Mouse (Mus musculus): ENCODE results near the gene Scn8a. TPM values are rescaled to one million over a fixed set of nuclear protein-coding genes. Genes with fewer than 3 reads are reported as not detected.

Gene Scn8a
- polyA plus RNA-seq, 1 experiment from 2014 or later, result 19.8 TPM

GRCm38 (mm10) chr15:100961561-100961960 lies 91.9 kb downstream of the Scn8a start:
- H3K4me1 ChIP-seq, result no peaks in the 10 kb centered on the region
- no peak overlapping the region for H3K4me3 ChIP-seq
- 86% methylated on average over 4 of the region's 4 CpGs for WGBS
- no peak overlapping the region for H3K9ac ChIP-seq
- no peak overlapping the region for H3K27ac ChIP-seq
- H3K9me3 ChIP-seq, result no peaks in the 10 kb centered on the region
- no peaks in the 10 kb centered on the region for H3K27me3 ChIP-seq (replicated peaks)
- no peak for ATAC-seq (ENCODE audit: low FRiP score, low read depth)
- no peaks in the 10 kb centered on the region for H3K36me3 ChIP-seq
- H3K4me2 ChIP-seq (replicated peaks), result no peak overlapping the region

GRCm38 (mm10) chr15:100971443-100971842 lies 101.8 kb downstream of the Scn8a start:
- H3K4me2 ChIP-seq (replicated peaks), result no peak overlapping the region
- peaks cover 9% of the 10 kb centered on the region; the same call in 1 of the 2 replicates for H3K4me1 ChIP-seq
- H3K9me3 ChIP-seq, result no peaks in the 10 kb centered on the region
- no peak for ATAC-seq (ENCODE audit: low FRiP score, low read depth)
- H3K27me3 ChIP-seq (replicated peaks), result no peaks in the 10 kb centered on the region
- H3K36me3 ChIP-seq, result peaks cover 14% of the 10 kb centered on the region
- whole genome bisulfite sequencing, result 77% methylated on average over 11 of the region's 11 CpGs
- no peak overlapping the region for H3K27ac ChIP-seq
- no peak overlapping the region for H3K4me3 ChIP-seq
- no peak overlapping the region for H3K9ac ChIP-seq

- 33% methylated on average over 11 of the region's 11 CpGs for WGBS
- peaks cover 16% of the 10 kb centered on the region for H3K36me3 ChIP-seq
- H3K4me3 ChIP-seq, result no peak overlapping the region
Observed at GRCm38 (mm10) chr15:100972795-100973194, 103.1 kb downstream of the Scn8a start.

DNA sequence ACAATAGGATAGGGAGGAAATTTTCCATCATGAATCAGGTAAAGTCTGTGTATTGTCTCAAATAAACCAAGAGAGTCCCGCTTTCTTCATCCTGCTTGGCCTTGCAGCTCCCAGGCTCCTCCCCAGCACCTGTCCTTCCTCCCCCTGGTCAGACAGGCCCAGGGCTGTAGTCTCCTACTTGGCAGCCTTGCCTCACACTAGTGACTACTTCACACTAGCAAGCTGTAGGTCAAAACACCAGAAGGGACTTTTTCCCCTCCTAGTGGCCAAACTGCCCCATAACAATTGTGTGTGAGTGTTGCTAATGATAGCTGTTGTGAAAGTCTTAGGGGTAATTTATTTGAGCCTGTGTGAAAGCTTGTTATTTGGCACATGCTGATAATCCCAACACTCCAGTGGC lies 105.0 kb downstream of the Scn8a start:
- Histone ChIP-seq H3K4me3 (no peak overlapping the region), H3K9ac (no peak overlapping the region), H3K27ac (no peak overlapping the region), H3K9me3 (no peaks in the 10 kb centered on the region), H3K4me1 (peaks cover 4% of the 10 kb centered on the region; the same call in 1 of the 2 replicates), H3K4me2 (replicated peaks) (no peak overlapping the region), H3K36me3 (peaks cover 16% of the 10 kb centered on the region), H3K27me3 (replicated peaks) (no peaks in the 10 kb centered on the region)
- WGBS, result 95% methylated on average over 1 of the region's 1 CpGs
- no peak for ATAC-seq (ENCODE audit: low FRiP score, low read depth)

More at GRCm38 (mm10) chr15:100972795-100973194, 103.1 kb downstream of the Scn8a start:
- Histone ChIP-seq H3K9ac (no peak overlapping the region), H3K27me3 (replicated peaks) (no peaks in the 10 kb centered on the region), H3K9me3 (no peaks in the 10 kb centered on the region), H3K27ac (no peak overlapping the region), H3K4me2 (replicated peaks) (no peak overlapping the region), H3K4me1 (peaks cover 9% of the 10 kb centered on the region; the same call in 1 of the 2 replicates)
- no peak for ATAC-seq (ENCODE audit: low FRiP score, low read depth)

DNA sequence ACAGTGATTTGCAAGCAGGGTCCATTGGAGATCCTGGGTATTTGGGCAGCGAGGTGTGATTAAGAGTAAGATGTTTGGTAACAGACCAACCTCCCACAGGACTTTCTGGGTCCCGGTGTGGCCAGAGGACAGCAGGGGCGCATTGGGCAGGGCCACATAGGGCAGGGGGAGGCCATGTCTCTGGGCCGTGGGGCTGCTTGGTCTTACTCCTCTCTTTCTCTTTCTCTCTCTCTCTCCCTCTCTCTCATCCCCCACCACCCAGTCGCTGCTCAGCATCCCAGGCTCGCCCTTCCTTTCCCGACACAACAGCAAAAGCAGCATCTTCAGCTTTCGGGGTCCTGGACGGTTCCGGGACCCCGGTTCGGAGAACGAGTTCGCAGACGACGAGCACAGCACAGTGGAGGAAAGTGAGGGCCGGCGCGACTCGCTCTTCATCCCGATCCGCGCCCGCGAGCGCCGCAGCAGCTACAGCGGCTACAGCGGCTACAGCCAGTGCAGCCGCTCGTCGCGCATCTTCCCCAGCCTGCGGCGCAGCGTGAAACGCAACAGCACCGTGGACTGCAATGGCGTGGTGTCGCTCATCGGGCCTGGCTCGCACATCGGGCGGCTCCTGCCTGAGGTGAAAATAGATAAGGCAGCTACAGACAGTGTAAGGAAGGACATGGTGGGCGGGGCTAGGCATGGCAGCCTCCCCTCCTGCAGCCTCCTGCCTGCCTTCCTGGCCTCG lies 113.9 kb downstream of the Scn8a start:
- no peaks in the 10 kb centered on the region for H3K36me3 ChIP-seq
- peak overlapping the region; percentile 63 for H3K9ac ChIP-seq
- ATAC-seq (ENCODE audit: low FRiP score, low read depth), result peak; percentile 86
- H3K27me3 ChIP-seq (replicated peaks), result no peaks in the 10 kb centered on the region
- no peaks in the 10 kb centered on the region for H3K9me3 ChIP-seq
- under 1% methylated on average over 46 of the region's 46 CpGs for WGBS
- H3K4me3 ChIP-seq, result peak overlapping the region; percentile 44
- H3K27ac ChIP-seq, result no peak overlapping the region
- H3K4me2 ChIP-seq (replicated peaks), result peak overlapping the region; percentile 77
- peaks cover 26% of the 10 kb centered on the region for H3K4me1 ChIP-seq

- Histone ChIP-seq H3K4me3 (peak overlapping the region; percentile 44), H3K9ac (peak overlapping the region; percentile 63), H3K4me2 (replicated peaks) (peak overlapping the region; percentile 77), H3K9me3 (no peaks in the 10 kb centered on the region), H3K27me3 (replicated peaks) (no peaks in the 10 kb centered on the region), H3K27ac (no peak overlapping the region), H3K36me3 (peaks cover under 1% of the 10 kb centered on the region; the same call in 1 of the 2 replicates), H3K4me1 (peaks cover 26% of the 10 kb centered on the region)
- ATAC-seq (ENCODE audit: low FRiP score, low read depth), result no peak; the same call in 1 of the 2 replicates
- WGBS, result 11% methylated on average over 12 of the region's 12 CpGs
Observed at GRCm38 (mm10) chr15:100984154-100984893, 114.7 kb downstream of the Scn8a start.

- no peak overlapping the region for H3K4me3 ChIP-seq
- no peaks in the 10 kb centered on the region for H3K27me3 ChIP-seq (replicated peaks)
- H3K4me2 ChIP-seq (replicated peaks), result no peak overlapping the region
- H3K9me3 ChIP-seq, result no peaks in the 10 kb centered on the region
- ATAC-seq (ENCODE audit: low FRiP score, low read depth), result no peak
- peaks cover 5% of the 10 kb centered on the region; the same call in 1 of the 2 replicates for H3K36me3 ChIP-seq
- H3K4me1 ChIP-seq, result peaks cover 26% of the 10 kb centered on the region
- H3K9ac ChIP-seq, result no peak overlapping the region
- WGBS, result 83% methylated on average over 10 of the region's 10 CpGs
- H3K27ac ChIP-seq, result no peak overlapping the region
Observed at GRCm38 (mm10) chr15:100986479-100986878, 116.8 kb downstream of the Scn8a start.

DNA sequence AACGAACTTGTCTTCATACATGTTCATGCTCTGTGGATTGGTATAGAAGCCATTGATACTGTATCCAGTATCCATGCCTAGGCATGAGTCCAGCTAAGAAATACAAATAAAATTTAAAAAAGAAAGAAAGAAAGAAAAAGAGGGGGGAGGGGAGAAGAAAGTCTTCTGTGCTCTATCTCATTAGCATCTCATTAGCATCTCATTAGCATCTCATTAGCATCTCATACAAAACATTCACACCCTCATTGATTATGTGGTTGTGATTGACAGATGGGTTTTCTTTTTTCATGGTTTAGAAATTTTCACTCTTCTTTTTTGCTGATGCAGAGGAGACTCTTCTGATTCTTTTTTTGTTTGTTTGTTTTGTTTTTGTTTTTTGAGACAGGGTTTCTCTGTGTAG lies 117.4 kb downstream of the Scn8a start:
- Histone ChIP-seq H3K9me3 (no peaks in the 10 kb centered on the region), H3K9ac (no peak overlapping the region), H3K4me3 (no peak overlapping the region), H3K36me3 (peaks cover 5% of the 10 kb centered on the region; the same call in 1 of the 2 replicates), H3K4me2 (replicated peaks) (no peak overlapping the region), H3K4me1 (peaks cover 26% of the 10 kb centered on the region), H3K27ac (no peak overlapping the region), H3K27me3 (replicated peaks) (no peaks in the 10 kb centered on the region)
- no peak for ATAC-seq (ENCODE audit: low FRiP score, low read depth)
- 77% methylated on average over 1 of the region's 1 CpGs for WGBS

DNA sequence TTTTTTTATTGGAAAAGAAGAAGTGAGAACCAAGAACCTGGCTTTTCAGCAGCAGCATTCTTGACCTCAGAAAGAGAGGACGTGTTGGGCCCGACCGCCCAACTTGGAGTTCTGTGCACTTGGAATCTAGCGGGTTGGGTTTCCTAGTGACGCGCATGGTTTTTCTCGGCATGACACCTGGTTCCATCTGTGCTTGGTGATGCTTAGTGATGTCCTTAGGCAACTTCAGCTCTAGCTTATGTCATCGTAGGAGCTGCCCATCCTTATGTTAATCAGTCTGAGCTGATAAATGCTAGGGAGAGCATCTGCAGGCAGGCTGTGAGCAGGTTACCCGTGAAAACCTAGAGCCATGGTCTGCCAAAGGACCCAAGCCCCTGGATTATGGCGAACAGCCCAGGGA lies 120.6 kb downstream of the Scn8a start:
- H3K9ac ChIP-seq, result no peak overlapping the region
- H3K4me2 ChIP-seq (replicated peaks), result no peak overlapping the region
- ATAC-seq (ENCODE audit: low FRiP score, low read depth), result no peak
- H3K4me3 ChIP-seq, result no peak overlapping the region
- H3K9me3 ChIP-seq, result no peaks in the 10 kb centered on the region
- peaks cover 8% of the 10 kb centered on the region; the same call in 1 of the 2 replicates for H3K4me1 ChIP-seq
- no peaks in the 10 kb centered on the region for H3K27me3 ChIP-seq (replicated peaks)
- H3K36me3 ChIP-seq, result peaks cover 5% of the 10 kb centered on the region; the same call in 1 of the 2 replicates
- 92% methylated on average over 10 of the region's 10 CpGs for WGBS
- no peak overlapping the region for H3K27ac ChIP-seq

DNA sequence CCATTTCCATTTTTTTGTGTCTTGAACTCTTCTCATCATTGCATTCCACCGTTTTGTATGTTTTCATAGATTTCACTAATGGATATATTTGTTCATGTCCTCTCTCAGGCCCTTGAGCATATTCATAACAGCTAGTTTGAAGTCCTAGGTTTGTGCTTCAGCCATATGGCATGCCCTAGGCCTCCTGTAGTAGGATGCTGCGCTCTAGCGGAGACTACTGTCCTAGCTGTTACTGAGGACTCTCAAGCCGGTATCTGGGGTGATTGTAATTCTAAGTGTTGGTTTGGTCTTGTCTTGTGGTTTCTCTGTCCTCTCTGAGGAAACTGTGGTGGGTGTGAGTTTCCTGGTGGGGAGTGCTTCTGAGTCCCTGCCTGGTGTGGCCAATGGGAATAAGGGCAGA lies 127.4 kb downstream of the Scn8a start:
- Histone ChIP-seq H3K9ac (no peak overlapping the region), H3K4me3 (no peak overlapping the region), H3K4me2 (replicated peaks) (no peak overlapping the region), H3K4me1 (no peaks in the 10 kb centered on the region), H3K9me3 (no peaks in the 10 kb centered on the region), H3K36me3 (peaks cover 3% of the 10 kb centered on the region; the same call in 1 of the 2 replicates), H3K27ac (no peak overlapping the region), H3K27me3 (replicated peaks) (no peaks in the 10 kb centered on the region)
- no peak for ATAC-seq (ENCODE audit: low FRiP score, low read depth)
- WGBS, result 44% methylated on average over 4 of the region's 4 CpGs

- no peak for ATAC-seq (ENCODE audit: low FRiP score, low read depth)
- Histone ChIP-seq H3K27me3 (replicated peaks) (no peaks in the 10 kb centered on the region), H3K4me2 (replicated peaks) (no peak overlapping the region), H3K4me1 (peaks cover 4% of the 10 kb centered on the region; the same call in 1 of the 2 replicates), H3K9ac (no peak overlapping the region), H3K36me3 (peaks cover 12% of the 10 kb centered on the region; the same call in 1 of the 2 replicates), H3K9me3 (no peaks in the 10 kb centered on the region), H3K4me3 (no peak overlapping the region), H3K27ac (no peak overlapping the region)
- 94% methylated on average over 1 of the region's 1 CpGs for WGBS
Observed at GRCm38 (mm10) chr15:101001685-101002084, 132.0 kb downstream of the Scn8a start.

DNA sequence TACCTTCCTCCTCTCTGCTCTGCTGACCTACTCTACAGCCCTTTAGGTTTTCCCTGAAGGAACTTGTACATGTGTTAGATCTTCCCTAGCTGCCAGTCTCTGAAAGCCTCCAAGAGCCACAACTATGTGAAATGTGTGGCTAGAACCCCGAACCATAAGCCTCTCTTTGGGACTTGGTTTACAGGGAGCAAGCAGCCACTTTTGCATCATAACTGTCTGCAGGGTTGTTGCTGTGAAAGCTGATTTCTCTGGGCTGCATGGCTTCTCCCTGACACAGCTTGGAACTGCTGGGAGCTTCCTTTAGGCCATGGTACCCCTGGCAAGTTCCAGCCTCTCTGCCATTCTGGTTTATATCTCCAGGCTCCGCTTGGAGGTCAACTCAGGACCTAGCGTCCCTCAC lies 132.8 kb downstream of the Scn8a start:
- Histone ChIP-seq H3K4me2 (replicated peaks) (no peak overlapping the region), H3K4me3 (no peak overlapping the region), H3K9me3 (no peaks in the 10 kb centered on the region), H3K27ac (no peak overlapping the region), H3K4me1 (peaks cover 9% of the 10 kb centered on the region; the same call in 1 of the 2 replicates), H3K36me3 (peaks cover 12% of the 10 kb centered on the region; the same call in 1 of the 2 replicates), H3K27me3 (replicated peaks) (no peaks in the 10 kb centered on the region), H3K9ac (no peak overlapping the region)
- WGBS, result 97% methylated on average over 3 of the region's 3 CpGs
- ATAC-seq (ENCODE audit: low FRiP score, low read depth), result no peak
